12 mouse cellular contexts compared by ENCODE assay signal in genomic region chr9:109899774-109900173, GRCm38 (mm10). TPM values are rescaled to one million over a fixed set of nuclear protein-coding genes. Genes with fewer than 3 reads are reported as not detected.
A peak's percentile ranks its signal among the peaks of the same experiment; 100 is the strongest.
DNase-seq lines count a peak whose midpoint lies in the region; ATAC-seq lines count a peak whose summit lies in the region.
"Had no signal": no experiment of that assay in that cellular context is flagged by ENCODE, and none has a peak within 500 bp of the region (broad histone marks: within the 10 kb centered on the region; RNA-seq: fewer than 3 reads in every experiment).

No protein-coding gene starts in this region.

- H3K36me3 ChIP-seq in forebrain, embryonic 10.5 days (replicated peaks), result peaks cover 29% of the 10 kb centered on the region
- H3K36me3 ChIP-seq in forebrain, embryonic 12.5 days (replicated peaks), result peaks cover 15% of the 10 kb centered on the region
- H3K36me3 ChIP-seq: forebrain, embryonic 15.5 days; neural tube, embryonic 12.5 days had no signal

- ATAC-seq in forebrain, embryonic 12.5 days (ENCODE audit: low FRiP score), result no peak
- ATAC-seq: forebrain, embryonic 15.5 days had no signal

- peaks cover under 1% of the 10 kb centered on the region; the same call in 1 of the 2 replicates for H3K4me1 ChIP-seq in forebrain, embryonic 10.5 days
- H3K4me1 ChIP-seq in forebrain, embryonic 12.5 days, result no peaks in the 10 kb centered on the region
- H3K4me1 ChIP-seq: forebrain, embryonic 15.5 days; neural tube, embryonic 12.5 days had no signal

- 76% methylated on average over 8 of the region's 8 CpGs for WGBS in forebrain, embryonic 10.5 days
- 82% methylated on average over 8 of the region's 8 CpGs for WGBS in forebrain, embryonic 12.5 days

- no peak overlapping the region for H3K4me2 ChIP-seq in forebrain, embryonic 12.5 days
- H3K4me2 ChIP-seq: forebrain, embryonic 15.5 days; neural tube, embryonic 12.5 days had no signal

- no peak overlapping the region for H3K9ac ChIP-seq in forebrain, embryonic 12.5 days
- H3K9ac ChIP-seq: forebrain, embryonic 15.5 days; neural tube, embryonic 12.5 days had no signal

- no peak overlapping the region for H3K4me3 ChIP-seq in forebrain, embryonic 10.5 days
- H3K4me3 ChIP-seq in forebrain, embryonic 12.5 days (replicated peaks), result no peak overlapping the region
- H3K4me3 ChIP-seq: forebrain, embryonic 15.5 days; neural tube, embryonic 12.5 days had no signal

- H3K9me3 ChIP-seq in forebrain, embryonic 10.5 days, result no peaks in the 10 kb centered on the region
- H3K9me3 ChIP-seq in forebrain, embryonic 12.5 days, result no peaks in the 10 kb centered on the region
- H3K9me3 ChIP-seq: forebrain, embryonic 15.5 days; neural tube, embryonic 12.5 days had no signal

- no peak for DNase-seq in forebrain, embryonic 10.5 days (ENCODE audit: extremely low spot score, low spot score)
- peak; percentile 57 for DNase-seq in ovary, adult 18-20 months (ENCODE audit: low spot score)
- DNase-seq in ovary, postnatal 10 days (ENCODE audit: low spot score), result no peak
- DNase-seq in kidney, postnatal 25 days, result peak; percentile 38 to 73
- DNase-seq in cerebellum, adult 9-11 months, result no peak
- no peak for DNase-seq in MN1 (ENCODE audit: low spot score)
- DNase-seq in thymus, postnatal 36 days, result no peak
- DNase-seq: B cell, adult 2 months; right cerebral cortex, postnatal 4 days had no signal

- H3K27ac ChIP-seq in forebrain, embryonic 10.5 days, result 0 out of 2 replicates have a peak overlapping the region, but pooled peaks have one; percentile 53
- H3K27ac ChIP-seq in forebrain, embryonic 12.5 days, result no peak overlapping the region
- H3K27ac ChIP-seq: forebrain, embryonic 15.5 days; neural tube, embryonic 12.5 days had no signal

- H3K27me3 ChIP-seq in forebrain, embryonic 10.5 days (ENCODE audit: poor library complexity, severe bottlenecking), result no peaks in the 10 kb centered on the region
- no peaks in the 10 kb centered on the region for H3K27me3 ChIP-seq in forebrain, embryonic 12.5 days
- H3K27me3 ChIP-seq: forebrain, embryonic 15.5 days; neural tube, embryonic 12.5 days had no signal

RNA-seq across cellular contexts. Expression of gene Cdc25a, which starts 24.4 kb away (rescaled TPM):
- polyA plus RNA-seq in forebrain, embryonic 10.5 days (2016; fragmentation: Nextera tagmentation; extraction: Ambion mirVana), result 42.2 and 45.5 TPM in 2 replicates
- polyA plus RNA-seq in forebrain, embryonic 12.5 days (2016; fragmentation: Nextera tagmentation; extraction: Ambion mirVana), result 42.1 and 44.3 TPM in 2 replicates

RNA-seq across cellular contexts. Expression of gene Map4, which starts 31.5 kb away (rescaled TPM):
- 49.6 and 52.2 TPM in 2 replicates for polyA plus RNA-seq in forebrain, embryonic 10.5 days (2016; fragmentation: Nextera tagmentation; extraction: Ambion mirVana)
- 94.5 and 112 TPM in 2 replicates for polyA plus RNA-seq in forebrain, embryonic 12.5 days (2016; fragmentation: Nextera tagmentation; extraction: Ambion mirVana)

RNA-seq across cellular contexts. Expression of gene Camp, which starts 50.4 kb away (rescaled TPM):
- not detected in 2 replicates for polyA plus RNA-seq in forebrain, embryonic 10.5 days (2016; fragmentation: Nextera tagmentation; extraction: Ambion mirVana)
- 0.61 and 0.91 TPM in 2 replicates for polyA plus RNA-seq in forebrain, embryonic 12.5 days (2016; fragmentation: Nextera tagmentation; extraction: Ambion mirVana)

Comparison
In these comparisons a context has a peak if more than half of its experiments do, and no peak if none do; other contexts are left out.
1. DNase-seq: peak in ovary, adult 18-20 months (single experiment) and kidney, postnatal 25 days (2 of 2); none in forebrain, embryonic 10.5 days (single experiment), ovary, postnatal 10 days (single experiment), cerebellum, adult 9-11 months (single experiment), MN1 (single experiment) and thymus, postnatal 36 days (0 of 2).